11 mouse cellular contexts compared by ENCODE assay signal in the genomic region with DNA sequence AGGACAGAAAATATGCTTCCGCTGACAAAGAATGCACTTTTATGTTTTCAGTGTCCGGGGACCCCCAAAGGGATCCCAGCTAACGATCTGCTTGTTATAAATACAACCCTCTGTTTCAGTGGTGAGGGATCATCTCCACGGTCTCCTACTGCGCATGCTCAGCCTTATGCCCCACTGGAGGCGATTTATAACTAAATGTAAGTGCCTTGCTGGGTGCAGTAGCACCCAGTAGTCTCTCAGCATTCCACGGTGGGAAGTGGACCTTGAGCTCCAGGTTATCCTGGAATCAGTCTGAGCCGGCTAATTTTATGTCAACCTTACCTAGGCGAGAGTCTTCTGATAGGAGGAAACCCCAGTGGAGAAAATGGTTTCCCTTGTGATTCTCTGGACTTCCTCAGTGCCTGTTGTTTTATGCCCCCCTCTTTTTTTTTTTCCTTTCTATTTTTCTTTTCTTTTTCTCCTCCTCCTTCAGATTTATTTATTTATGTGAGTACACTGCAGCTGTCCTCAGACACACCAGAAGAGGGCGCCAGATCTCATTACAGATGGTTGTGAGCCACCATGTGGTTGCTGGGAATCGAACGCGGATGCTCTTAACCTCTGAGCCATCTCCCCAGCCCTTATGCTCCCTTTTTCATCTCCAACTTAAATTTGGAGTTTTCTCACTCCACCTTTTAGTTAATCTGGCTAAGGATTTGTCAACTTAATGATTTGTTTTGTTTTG. TPM values are rescaled to one million over a fixed set of nuclear protein-coding genes. Genes with fewer than 3 reads are reported as not detected.
A peak's percentile ranks its signal among the peaks of the same experiment; 100 is the strongest.
DNase-seq lines count a peak whose midpoint lies in the region; ATAC-seq and TF ChIP-seq lines count a peak whose summit lies in the region.
"Had no signal": no experiment of that assay in that cellular context is flagged by ENCODE, and none has a peak within 500 bp of the region (broad histone marks: within the 10 kb centered on the region; RNA-seq: fewer than 3 reads in every experiment).

No protein-coding gene starts in this region.

- no peak overlapping the region for H3K9ac ChIP-seq in embryonic facial prominence, embryonic 13.5 days
- H3K9ac ChIP-seq in kidney, embryonic 15.5 days: no peak overlapping the region
- H3K9ac ChIP-seq in midbrain, postnatal 0 days (replicated peaks; ENCODE audit: low read length, poor library complexity, severe bottlenecking): no peak overlapping the region
- no peak overlapping the region for H3K9ac ChIP-seq in midbrain, embryonic 13.5 days (replicated peaks)
- no peak overlapping the region for H3K9ac ChIP-seq in stomach, postnatal 0 days (ENCODE audit: low read length)
- H3K9ac ChIP-seq: forebrain, postnatal 0 days had no signal

- TF ChIP-seq CTCF in midbrain, postnatal 0 days (IDR thresholded peaks at IDR 0.05): peak; percentile 17; the same call in 1 of the 2 replicates
- peak; percentile 42 for TF ChIP-seq CTCF in stomach, postnatal 0 days (IDR thresholded peaks at IDR 0.05; ENCODE audit: low read depth)

- WGBS in embryonic facial prominence, embryonic 13.5 days: 74% methylated on average over 13 of the region's 13 CpGs
- WGBS in embryonic facial prominence, embryonic 10.5 days: 84% methylated on average over 13 of the region's 13 CpGs
- 82% methylated on average over 13 of the region's 13 CpGs for WGBS in kidney, embryonic 15.5 days
- 85% methylated on average over 13 of the region's 13 CpGs for WGBS in midbrain, postnatal 0 days
- 83% methylated on average over 13 of the region's 13 CpGs for WGBS in midbrain, embryonic 13.5 days
- WGBS in stomach, postnatal 0 days: 75% methylated on average over 13 of the region's 13 CpGs

- no peaks in the 10 kb centered on the region for H3K36me3 ChIP-seq in embryonic facial prominence, embryonic 13.5 days
- H3K36me3 ChIP-seq in embryonic facial prominence, embryonic 10.5 days (replicated peaks): no peaks in the 10 kb centered on the region
- no peaks in the 10 kb centered on the region for H3K36me3 ChIP-seq in kidney, embryonic 15.5 days
- H3K36me3 ChIP-seq in midbrain, postnatal 0 days (ENCODE audit: insufficient read depth, low read length): no peaks in the 10 kb centered on the region
- no peaks in the 10 kb centered on the region for H3K36me3 ChIP-seq in midbrain, embryonic 13.5 days
- H3K36me3 ChIP-seq in stomach, postnatal 0 days (ENCODE audit: control insufficient read depth, insufficient read depth, low read length): no peaks in the 10 kb centered on the region
- H3K36me3 ChIP-seq: hindbrain, embryonic 10.5 days had no signal

- H3K27me3 ChIP-seq in embryonic facial prominence, embryonic 13.5 days: no peaks in the 10 kb centered on the region
- H3K27me3 ChIP-seq in embryonic facial prominence, embryonic 10.5 days (replicated peaks; ENCODE audit: low read depth, poor library complexity, severe bottlenecking): no peaks in the 10 kb centered on the region
- H3K27me3 ChIP-seq in kidney, embryonic 15.5 days: no peaks in the 10 kb centered on the region
- H3K27me3 ChIP-seq in midbrain, postnatal 0 days (ENCODE audit: insufficient read depth, low read length): no peaks in the 10 kb centered on the region
- no peaks in the 10 kb centered on the region for H3K27me3 ChIP-seq in midbrain, embryonic 13.5 days
- H3K27me3 ChIP-seq in stomach, postnatal 0 days (ENCODE audit: control insufficient read depth, insufficient read depth, low read length): no peaks in the 10 kb centered on the region

- no peaks in the 10 kb centered on the region for H3K9me3 ChIP-seq in embryonic facial prominence, embryonic 13.5 days
- H3K9me3 ChIP-seq in embryonic facial prominence, embryonic 10.5 days: no peaks in the 10 kb centered on the region
- no peaks in the 10 kb centered on the region for H3K9me3 ChIP-seq in kidney, embryonic 15.5 days (replicated peaks)
- H3K9me3 ChIP-seq in midbrain, postnatal 0 days (ENCODE audit: low read length): no peaks in the 10 kb centered on the region
- H3K9me3 ChIP-seq in midbrain, embryonic 13.5 days: no peaks in the 10 kb centered on the region
- no peaks in the 10 kb centered on the region for H3K9me3 ChIP-seq in stomach, postnatal 0 days (ENCODE audit: control insufficient read depth, low read length)
- H3K9me3 ChIP-seq: hindbrain, embryonic 10.5 days had no signal

- no peak overlapping the region for H3K4me3 ChIP-seq in embryonic facial prominence, embryonic 13.5 days
- no peak overlapping the region for H3K4me3 ChIP-seq in embryonic facial prominence, embryonic 10.5 days
- peak overlapping the region; percentile 19; the same call in 1 of the 2 replicates for H3K4me3 ChIP-seq in kidney, embryonic 15.5 days (replicated peaks)
- no peak overlapping the region for H3K4me3 ChIP-seq in midbrain, postnatal 0 days (ENCODE audit: low read depth, low read length)
- no peak overlapping the region for H3K4me3 ChIP-seq in midbrain, embryonic 13.5 days (replicated peaks)
- H3K4me3 ChIP-seq in stomach, postnatal 0 days (ENCODE audit: low read depth, low read length): 0 out of 2 replicates have a peak overlapping the region, but pooled peaks have one; percentile 6
- H3K4me3 ChIP-seq: hindbrain, embryonic 10.5 days had no signal

- no peak for TF ChIP-seq EP300 in stomach, postnatal 0 days (optimal IDR thresholded peaks at IDR 0.05)

- H3K27ac ChIP-seq in embryonic facial prominence, embryonic 13.5 days: no peak overlapping the region
- H3K27ac ChIP-seq in embryonic facial prominence, embryonic 10.5 days (replicated peaks): no peak overlapping the region
- H3K27ac ChIP-seq in kidney, embryonic 15.5 days: no peak overlapping the region
- H3K27ac ChIP-seq in midbrain, postnatal 0 days (ENCODE audit: low read depth, low read length): no peak overlapping the region
- H3K27ac ChIP-seq in midbrain, embryonic 13.5 days: no peak overlapping the region
- H3K27ac ChIP-seq in stomach, postnatal 0 days (replicated peaks): peak overlapping the region; percentile 40; the same call in 1 of the 2 replicates
- H3K27ac ChIP-seq: hindbrain, embryonic 10.5 days had no signal

- H3K4me1 ChIP-seq in embryonic facial prominence, embryonic 13.5 days: peaks cover 9% of the 10 kb centered on the region
- peaks cover 10% of the 10 kb centered on the region for H3K4me1 ChIP-seq in embryonic facial prominence, embryonic 10.5 days
- peaks cover 8% of the 10 kb centered on the region for H3K4me1 ChIP-seq in kidney, embryonic 15.5 days
- no peaks in the 10 kb centered on the region for H3K4me1 ChIP-seq in midbrain, postnatal 0 days (ENCODE audit: insufficient read depth, low read length)
- H3K4me1 ChIP-seq in midbrain, embryonic 13.5 days (replicated peaks): no peaks in the 10 kb centered on the region
- no peaks in the 10 kb centered on the region for H3K4me1 ChIP-seq in stomach, postnatal 0 days (replicated peaks; ENCODE audit: control insufficient read depth, insufficient read depth)

- DNase-seq in embryonic facial prominence, embryonic 10.5 days (ENCODE audit: low spot score): no peak
- no peak for DNase-seq in kidney, postnatal 10 days
- no peak for DNase-seq in midbrain, postnatal 0 days (ENCODE audit: low spot score)
- DNase-seq in stomach, postnatal 0 days (ENCODE audit: low spot score): no peak
- DNase-seq in urinary bladder, postnatal 25 days (ENCODE audit: low spot score): no peak
- DNase-seq: cerebellum, adult 2 months; forebrain, postnatal 0 days had no signal

- H3K4me2 ChIP-seq in embryonic facial prominence, embryonic 13.5 days: peak overlapping the region; percentile 44
- H3K4me2 ChIP-seq in kidney, embryonic 15.5 days: peak overlapping the region; percentile 52
- H3K4me2 ChIP-seq in midbrain, postnatal 0 days (ENCODE audit: low read depth, low read length, poor library complexity, severe bottlenecking): no peak overlapping the region
- H3K4me2 ChIP-seq in midbrain, embryonic 13.5 days (replicated peaks): no peak overlapping the region
- H3K4me2 ChIP-seq in stomach, postnatal 0 days (replicated peaks; ENCODE audit: low read depth): no peak overlapping the region

- ATAC-seq in embryonic facial prominence, embryonic 13.5 days (ENCODE audit: insufficient number of reproducible peaks, insufficient read depth, low FRiP score, low TSS enrichment, low read depth): no peak
- ATAC-seq in kidney, embryonic 15.5 days (replicated peaks; ENCODE audit: low FRiP score): no peak
- ATAC-seq in midbrain, postnatal 0 days (ENCODE audit: low FRiP score): no peak
- ATAC-seq in midbrain, embryonic 13.5 days: no peak
- ATAC-seq in stomach, postnatal 0 days (ENCODE audit: low FRiP score, low TSS enrichment): no peak
- ATAC-seq: forebrain, postnatal 0 days had no signal

RNA-seq across cellular contexts. Expression of a gene that starts 0.8 kb away (rescaled TPM):
- 20.2 and 23.6 TPM in 2 replicates for polyA plus RNA-seq in embryonic facial prominence, embryonic 13.5 days (2015; fragmentation: Nextera tagmentation; extraction: Ambion mirVana)
- 20.5 and 20.8 TPM in 2 replicates for polyA plus RNA-seq in embryonic facial prominence, embryonic 10.5 days (2016; fragmentation: Nextera tagmentation; extraction: Ambion mirVana)
- polyA plus RNA-seq in kidney, embryonic 15.5 days (2015; fragmentation: Nextera tagmentation; extraction: Ambion mirVana): 22.5 and 25.3 TPM in 2 replicates
- total RNA-seq in midbrain, postnatal 0 days (2014; rRNA removed): 37.6 and 42.4 TPM in 2 replicates
- 26.8 and 27.7 TPM in 2 replicates for polyA plus RNA-seq in midbrain, postnatal 0 days (2015; fragmentation: Nextera tagmentation; extraction: Ambion mirVana)
- polyA plus RNA-seq in midbrain, embryonic 13.5 days (2015; fragmentation: Nextera tagmentation; extraction: Ambion mirVana): 20.4 and 21.3 TPM in 2 replicates
- 19.2 and 21.1 TPM in 2 replicates for polyA plus RNA-seq in stomach, postnatal 0 days (2015; fragmentation: Nextera tagmentation; extraction: Ambion mirVana)

Comparison
In these comparisons a context has a peak if more than half of its experiments do, and no peak if none do; other contexts are left out.
1. H3K4me2 ChIP-seq: peak in embryonic facial prominence, embryonic 13.5 days (single experiment) and kidney, embryonic 15.5 days (single experiment); none in midbrain, postnatal 0 days (single experiment), midbrain, embryonic 13.5 days (single experiment) and stomach, postnatal 0 days (single experiment).
2. H3K4me3 ChIP-seq: peak in kidney, embryonic 15.5 days (single experiment) and stomach, postnatal 0 days (single experiment); none in embryonic facial prominence, embryonic 13.5 days (single experiment), embryonic facial prominence, embryonic 10.5 days (single experiment), midbrain, postnatal 0 days (single experiment) and midbrain, embryonic 13.5 days (single experiment).